Mouse (Mus musculus) testis, adult 10 weeks (tissue): ENCODE data around the gene Zfp366. TPM values are rescaled to one million over a fixed set of nuclear protein-coding genes. Genes with fewer than 3 reads are reported as not detected.

Source experiments
- polyA plus RNA-seq: library from polyadenylated mRNA; stranded (reverse); fragments of 350-450 nt; fragmentation: Illumina TruSeq; extraction: RNeasy Lipid Tissue Mini Kit (QIAGEN cat#74804); gene quantifications from one replicate; pipeline ENCODE4 v1.2.3, GENCODE M21; 2014; ENCODE audit warnings: low read depth, low replicate concordance

Gene Zfp366
- 0.22 TPM for polyA plus RNA-seq

GRCm38 (mm10) chr13:99184155-99184886 is at the start of gene Zfp366:
Zfp366 (plus strand) TSS chr13:99184823.

Other genes starting within 250 kb of the Zfp366 start
- 1,025 TPM for gene 1700024P04Rik, start 200.3 kb upstream of the Zfp366 start, polyA plus RNA-seq
- 38.2 TPM for gene Ptcd2, start 159.9 kb downstream of the Zfp366 start, polyA plus RNA-seq
- gene Mrps27, start 160.0 kb downstream of the Zfp366 start, polyA plus RNA-seq = 13.2 TPM